Mouse (Mus musculus) MEL (cell line): ENCODE data around the gene Mmp25. TPM values are rescaled to one million over a fixed set of nuclear protein-coding genes. Genes with fewer than 3 reads are reported as not detected.

Experiments
- DNase-seq: peaks from one replicate; pipeline ENCODE4 v3.0.0; 2011; ENCODE audit warnings: low read depth, low spot score
- H3K27ac ChIP-seq: 2 replicates; pipeline ENCODE4 v1.5.1; 2012; ENCODE audit warnings: low read depth, mild to moderate bottlenecking, control low read depth, low read length, moderate library complexity; ENCODE audit not compliant: control insufficient read depth
- H3K27me3 ChIP-seq, 2 experiments: fragments of 150-350 bp in 1 of 2; sonication (generic) in 1 of 2; 2 replicates each; pipeline ENCODE4 v1.6.1; 2012; ENCODE audit warnings: low read length in 2 of 2, mild to moderate bottlenecking in 2 of 2, improper control_type of control experiment in 1 of 2, moderate library complexity in 1 of 2; ENCODE audit not compliant: insufficient read depth in 2 of 2, control insufficient read depth in 1 of 2
- H3K36me3 ChIP-seq, 2 experiments: 2 replicates each; pipeline ENCODE4 v1.6.1; 2012 to 2014; ENCODE audit warnings: low read length in 2 of 2, improper control_type of control experiment in 1 of 2, inconsistent platforms in 1 of 2, mild to moderate bottlenecking in 1 of 2; ENCODE audit not compliant: insufficient read depth in 2 of 2, control insufficient read depth in 1 of 2
- H3K4me1 ChIP-seq, 2 experiments: fragments of 150-350 bp in 1 of 2; sonication (generic) in 1 of 2; 2 replicates each; pipeline ENCODE4 v1.6.1; 2012; ENCODE audit warnings: low read length in 2 of 2, improper control_type of control experiment in 1 of 2, mild to moderate bottlenecking in 1 of 2; ENCODE audit not compliant: insufficient read depth in 2 of 2, control insufficient read depth in 1 of 2
- H3K4me3 ChIP-seq, 2 experiments: fragments of 150-350 bp in 1 of 2; sonication (generic) in 1 of 2; 2 replicates each; pipeline ENCODE4 v1.5.1; 2012; ENCODE audit warnings: low read depth in 2 of 2, low read length in 2 of 2, mild to moderate bottlenecking in 2 of 2, moderate library complexity in 2 of 2, control low read depth in 1 of 2, improper control_type of control experiment in 1 of 2; ENCODE audit not compliant: control insufficient read depth in 1 of 2, insufficient read depth in 1 of 2
- H3K79me2 ChIP-seq: 2 replicates; pipeline ENCODE4 v1.6.1; 2012; ENCODE audit warnings: mild to moderate bottlenecking, low read length, moderate library complexity; ENCODE audit not compliant: control insufficient read depth, poor library complexity, insufficient read depth
- H3K9ac ChIP-seq: 2 replicates; pipeline ENCODE4 v1.6.1; 2012; ENCODE audit warnings: low read depth, mild to moderate bottlenecking, control low read depth, low read length, moderate library complexity; ENCODE audit not compliant: control insufficient read depth, poor library complexity, severe bottlenecking
- H3K9me3 ChIP-seq: fragments of 150-350 bp; sonication (generic); replicated peaks from 2 replicates; pipeline ENCODE4 v1.6.1; 2012; ENCODE audit warnings: mild to moderate bottlenecking, low read length, improper control_type of control experiment, moderate library complexity; ENCODE audit not compliant: insufficient read depth
- BHLHE40 ChIP-seq: IDR thresholded peaks from 2 replicates; pipeline ENCODE4 v1.6.1; 2012; ENCODE audit warnings: low read depth, mild to moderate bottlenecking, inconsistent platforms, low read length, improper control_type of control experiment, borderline replicate concordance
- CHD1 ChIP-seq: IDR thresholded peaks from 2 replicates; pipeline ENCODE4 v1.6.1; 2012; ENCODE audit warnings: low read depth, mild to moderate bottlenecking, inconsistent platforms, low read length, improper control_type of control experiment
- CHD2 ChIP-seq: IDR thresholded peaks from 2 replicates; pipeline ENCODE4 v1.6.1; 2011; ENCODE audit warnings: low read length, improper control_type of control experiment
- CTCF ChIP-seq, 3 experiments: IDR thresholded peaks in 2 of 3; conservative IDR thresholded peaks in 1 of 3; 2 replicates each; pipeline ENCODE4 v1.5.1; 2011 to 2012; ENCODE audit warnings: low read length in 3 of 3, low read depth in 2 of 3, mild to moderate bottlenecking in 2 of 3, improper control_type of control experiment in 1 of 3, inconsistent platforms in 1 of 3, mixed read lengths in 1 of 3, moderate library complexity in 1 of 3; ENCODE audit not compliant: control insufficient read depth in 1 of 3, insufficient read depth in 1 of 3, poor library complexity in 1 of 3, severe bottlenecking in 1 of 3
- E2F4 ChIP-seq: IDR thresholded peaks from 2 replicates; pipeline ENCODE4 v1.6.1; 2011; ENCODE audit warnings: low read depth, low read length, improper control_type of control experiment, borderline replicate concordance
- ELF1 ChIP-seq: IDR thresholded peaks from 2 replicates; pipeline ENCODE4 v1.6.1; 2014; ENCODE audit warnings: low read depth, mild to moderate bottlenecking, inconsistent platforms, low read length, improper control_type of control experiment, moderate library complexity
- ETS1 ChIP-seq: IDR thresholded peaks from 2 replicates; pipeline ENCODE4 v1.6.1; 2012; ENCODE audit warnings: low read depth, mild to moderate bottlenecking, inconsistent platforms, low read length, improper control_type of control experiment, moderate library complexity
- GABPA ChIP-seq: IDR thresholded peaks from 2 replicates; pipeline ENCODE4 v1.6.1; 2012; ENCODE audit warnings: low read depth, mild to moderate bottlenecking, inconsistent platforms, low read length, improper control_type of control experiment, moderate library complexity
- GATA1 ChIP-seq: IDR thresholded peaks from 2 replicates; pipeline ENCODE4 v1.6.1; 2011; ENCODE audit warnings: low read depth, low read length, improper control_type of control experiment
- HCFC1 ChIP-seq: IDR thresholded peaks from 2 replicates; pipeline ENCODE4 v1.6.1; 2012; ENCODE audit warnings: low read depth, mild to moderate bottlenecking, inconsistent platforms, low read length, improper control_type of control experiment, moderate library complexity
- JUND ChIP-seq: IDR thresholded peaks from 2 replicates; pipeline ENCODE4 v1.6.1; 2011; ENCODE audit warnings: low read depth, mild to moderate bottlenecking, improper control_type of control experiment, low read length
- KAT2A ChIP-seq: conservative IDR thresholded peaks from 2 replicates; pipeline ENCODE4 v1.6.1; 2012; ENCODE audit warnings: low read depth, low read length, improper control_type of control experiment, inconsistent platforms
- MAX ChIP-seq: IDR thresholded peaks from 2 replicates; pipeline ENCODE4 v1.6.1; 2011; ENCODE audit warnings: low read length, improper control_type of control experiment
- MAZ ChIP-seq: IDR thresholded peaks from 2 replicates; pipeline ENCODE4 v1.6.1; 2012; ENCODE audit warnings: low read depth, mild to moderate bottlenecking, inconsistent platforms, low read length, improper control_type of control experiment
- MXI1 ChIP-seq: IDR thresholded peaks from 2 replicates; pipeline ENCODE4 v1.6.1; 2011; ENCODE audit warnings: mild to moderate bottlenecking, low read depth, low read length, improper control_type of control experiment
- MYB ChIP-seq: IDR thresholded peaks from 2 replicates; pipeline ENCODE4 v1.6.1; 2011; ENCODE audit warnings: mild to moderate bottlenecking, low read depth, low read length, improper control_type of control experiment
- MYC ChIP-seq: IDR thresholded peaks from 2 replicates; pipeline ENCODE4 v1.6.1; 2011; ENCODE audit warnings: low read depth, mild to moderate bottlenecking, low read length, improper control_type of control experiment, moderate library complexity
- NELFE ChIP-seq: IDR thresholded peaks from 2 replicates; pipeline ENCODE4 v1.6.1; 2011; ENCODE audit warnings: low read depth, low read length, improper control_type of control experiment
- NRF1 ChIP-seq: IDR thresholded peaks from 2 replicates; pipeline ENCODE4 v1.6.1; 2014; ENCODE audit warnings: low read depth, mild to moderate bottlenecking, inconsistent platforms, low read length, improper control_type of control experiment, moderate library complexity; ENCODE audit not compliant: poor library complexity, insufficient read depth, severe bottlenecking
- POLR2A ChIP-seq, 2 experiments: IDR thresholded peaks; 2 replicates each; pipeline ENCODE4 v1.6.1; 2011 to 2012; ENCODE audit warnings: low read length in 2 of 2, mild to moderate bottlenecking in 2 of 2, control low read depth in 1 of 2, improper control_type of control experiment in 1 of 2, low read depth in 1 of 2, moderate library complexity in 1 of 2; ENCODE audit not compliant: control insufficient read depth in 1 of 2, insufficient read depth in 1 of 2, poor library complexity in 1 of 2
- RCOR1 ChIP-seq: IDR thresholded peaks from 2 replicates; pipeline ENCODE4 v1.6.1; 2012; ENCODE audit warnings: low read depth, mild to moderate bottlenecking, inconsistent platforms, low read length, improper control_type of control experiment
- SIN3A ChIP-seq: IDR thresholded peaks from 2 replicates; pipeline ENCODE4 v1.6.1; 2012; ENCODE audit warnings: low read length, improper control_type of control experiment, inconsistent platforms
- SMC3 ChIP-seq: IDR thresholded peaks from 2 replicates; pipeline ENCODE4 v1.6.1; 2011; ENCODE audit warnings: low read depth, low read length, improper control_type of control experiment
- TAL1 ChIP-seq: IDR thresholded peaks from 2 replicates; pipeline ENCODE4 v1.6.1; 2012; ENCODE audit warnings: mild to moderate bottlenecking, inconsistent platforms, low read length, moderate library complexity, mixed read lengths
- TBP ChIP-seq: IDR thresholded peaks from 2 replicates; pipeline ENCODE4 v1.8.0; 2011; ENCODE audit warnings: low read depth, low read length, improper control_type of control experiment
- ZMIZ1 ChIP-seq: IDR thresholded peaks from 2 replicates; pipeline ENCODE4 v1.6.1; 2012; ENCODE audit warnings: low read depth, mild to moderate bottlenecking, inconsistent platforms, low read length, improper control_type of control experiment, moderate library complexity
- ZNF384 ChIP-seq: IDR thresholded peaks from 2 replicates; pipeline ENCODE4 v1.6.1; 2012; ENCODE audit warnings: low read depth, mild to moderate bottlenecking, inconsistent platforms, low read length, improper control_type of control experiment
- polyA plus RNA-seq, 2 experiments: library from polyadenylated mRNA; stranded (reverse) in 1 of 2; unstranded in 1 of 2; fragments of >175 nt in 1 of 2; fragments of >200 nt in 1 of 2; gene quantifications; 2 replicates each; pipeline versions ENCODE4 v1.2.1 to v1.2.4; 2012; ENCODE audit warnings: low replicate concordance in 2 of 2, low read depth in 1 of 2; ENCODE audit not compliant: insufficient read length in 2 of 2, insufficient read depth in 1 of 2, missing spikeins in 1 of 2
- total RNA-seq: library from RNA; depleted of rRNA; stranded (reverse); fragments of 300-350 nt; gene quantifications from 2 replicates; pipeline ENCODE4 v1.2.3, GENCODE M21; 2012

Gene Mmp25
- total and polyA plus RNA-seq, 3 experiments = 0.01 TPM; not detected in 2

DNA sequence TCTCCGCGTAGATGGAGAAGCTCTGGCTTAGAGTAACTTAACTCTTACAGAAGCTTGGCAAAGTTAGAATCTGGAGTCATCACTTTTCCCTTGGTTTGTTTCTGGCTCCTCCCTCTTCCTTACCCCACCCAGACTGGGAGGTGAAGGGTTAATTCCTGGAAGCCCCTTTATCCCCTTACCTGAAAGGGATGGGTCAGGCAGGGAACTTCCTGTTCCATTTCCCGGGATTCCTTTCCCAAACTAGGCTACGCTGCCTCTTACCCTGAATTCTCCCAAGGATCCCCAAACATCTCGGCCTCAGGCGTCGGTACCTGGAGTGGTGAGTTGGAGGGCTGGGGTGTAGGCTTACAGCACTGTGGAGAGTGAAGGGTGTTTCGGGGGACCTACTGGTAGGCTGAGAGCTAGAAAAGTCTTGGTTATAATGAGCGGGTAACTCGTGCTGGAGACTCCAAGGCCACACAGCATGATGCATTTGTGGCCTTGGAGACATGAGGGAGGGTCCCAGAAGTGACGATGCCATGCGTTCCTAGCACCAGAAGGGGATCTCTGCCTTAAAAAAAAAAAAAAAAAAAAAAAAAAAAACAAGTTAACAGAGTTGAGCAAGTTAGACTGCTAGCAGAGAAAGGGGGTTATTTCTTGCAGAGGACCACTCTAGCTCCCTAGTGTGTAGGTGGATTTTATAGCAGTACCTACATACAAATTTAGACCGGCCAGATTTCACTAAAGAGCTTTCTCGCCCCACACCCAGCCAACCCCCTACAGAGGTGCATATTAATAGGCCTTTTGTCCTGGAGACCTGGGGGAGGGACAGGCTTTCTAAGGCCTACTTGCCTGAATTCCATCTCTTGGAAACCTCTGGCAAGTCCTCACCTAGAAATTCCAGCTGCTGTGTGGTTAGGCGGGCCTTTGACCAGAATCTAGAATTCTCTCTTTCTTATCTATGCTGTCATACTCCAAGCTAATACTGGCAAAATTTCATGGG, 44.1 kb downstream of the Mmp25 start, which contains the start of gene Zscan10:
Zscan10 (plus strand) TSS at position 216 of the 982 bp plus-strand sequence.
- H3K4me1 ChIP-seq = peaks cover 0 to 10% of the 10 kb centered on the region in 2 experiments; a peak in 2 of 4 replicates
- H3K4me3 ChIP-seq = peak within 1 kb of the TSS; percentile 58 to 75
- no peaks in the 10 kb centered on the region; the same call in 1 of the 2 replicates for H3K79me2 ChIP-seq
- H3K27ac ChIP-seq = peak within 1 kb of the TSS; percentile 79
- H3K27me3 ChIP-seq = no peaks in the 10 kb centered on the region
- H3K9me3 ChIP-seq = no peaks in the 10 kb centered on the region
- peak within 1 kb of the TSS; percentile 71 for H3K9ac ChIP-seq
- TF ChIP-seq NELFE (no peak), NRF1 (no peak), CTCF (IDR thresholded peaks at IDR 0.05 in 2 of 3, conservative IDR thresholded peaks at IDR 0.05 in 1 of 3; ENCODE audit: control insufficient read depth in 1 of 3, insufficient read depth in 1 of 3, low read depth in 2 of 3, low read length in 3 of 3, poor library complexity in 1 of 3, severe bottlenecking in 1 of 3) (no peak), ZNF384 (no peak), ZMIZ1 (no peak), JUND (no peak), GABPA (no peak)
- TF ChIP-seq, all 39 proteins: peak for 0
- peaks cover 0 to 5% of the 10 kb centered on the region in 2 experiments; a peak in 2 of 4 replicates for H3K36me3 ChIP-seq
- no peak for DNase-seq

DNA sequence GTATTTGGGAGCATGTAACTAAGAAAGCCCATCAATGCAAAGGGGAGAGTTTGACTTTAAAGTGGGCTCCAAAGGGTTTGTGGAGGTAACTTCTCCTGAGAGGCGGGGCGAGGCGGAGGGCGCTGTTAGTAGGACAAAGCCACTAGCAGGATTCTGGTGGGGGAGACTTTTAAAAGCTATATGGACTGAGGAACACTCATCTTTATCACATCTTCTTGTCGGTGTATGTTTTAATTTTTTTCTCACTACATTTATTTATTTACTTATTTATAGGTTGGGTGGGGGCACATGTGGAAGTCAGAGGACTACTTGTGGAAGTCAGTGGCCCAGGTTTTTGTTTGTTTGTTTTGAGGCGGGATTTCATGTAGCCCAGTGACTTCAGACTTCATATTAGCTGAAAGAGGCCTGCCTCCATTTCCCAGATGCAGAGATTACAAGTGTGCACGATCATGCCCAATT, 45.4 kb downstream of the Mmp25 start:
- no peaks in the 10 kb centered on the region for H3K27me3 ChIP-seq
- H3K9ac ChIP-seq = peak overlapping the region; percentile 71
- H3K4me3 ChIP-seq = peak overlapping the region; percentile 58 to 75
- no peaks in the 10 kb centered on the region; the same call in 1 of the 2 replicates for H3K79me2 ChIP-seq
- peaks cover 0 to 5% of the 10 kb centered on the region in 2 experiments; a peak in 2 of 4 replicates for H3K36me3 ChIP-seq
- peaks cover 0 to 10% of the 10 kb centered on the region in 2 experiments; a peak in 2 of 4 replicates for H3K4me1 ChIP-seq
- TF ChIP-seq RCOR1 (peak; percentile 33; the same call in 1 of the 2 replicates), HCFC1 (peak; percentile 74; the same call in 1 of the 2 replicates), SIN3A (peak; percentile 87; the same call in 1 of the 2 replicates), TAL1 (no peak), POLR2A (IDR thresholded peaks at IDR 0.05; ENCODE audit: control insufficient read depth in 1 of 2, insufficient read depth in 1 of 2, low read depth in 1 of 2, low read length in 2 of 2, poor library complexity in 1 of 2) (peak in 1 of 2 experiments; percentile 13; a peak in 1 of 4 replicates), ELF1 (no peak), SMC3 (peak; percentile 16; the same call in 1 of the 2 replicates), E2F4 (peak; percentile 79), JUND (0 out of 2 replicates have a peak, but pooled peaks have one; percentile 43), CHD1 (peak; percentile 99), CHD2 (no peak), BHLHE40 (peak; percentile 49; the same call in 1 of the 2 replicates), MXI1 (peak; percentile 71; the same call in 1 of the 2 replicates), NELFE (peak; percentile 56), MYB (no peak), MAX (peak; percentile 73), TBP (peak; percentile 79), MAZ (peak; percentile 70; the same call in 1 of the 2 replicates), CTCF (IDR thresholded peaks at IDR 0.05 in 2 of 3, conservative IDR thresholded peaks at IDR 0.05 in 1 of 3; ENCODE audit: control insufficient read depth in 1 of 3, insufficient read depth in 1 of 3, low read depth in 2 of 3, low read length in 3 of 3, poor library complexity in 1 of 3, severe bottlenecking in 1 of 3) (no peak), GATA1 (peak; percentile 57), ETS1 (peak; percentile 28), KAT2A (peak; percentile 39; the same call in 1 of the 2 replicates), MYC (peak; percentile 66; the same call in 1 of the 2 replicates), ZMIZ1 (peak; percentile 61; the same call in 1 of the 2 replicates), GABPA (no peak)
- DNase-seq = peak; percentile 89
- no peaks in the 10 kb centered on the region for H3K9me3 ChIP-seq
- H3K27ac ChIP-seq = peak overlapping the region; percentile 79
